9 mouse cellular contexts compared by ENCODE assay signal in genomic region chr1:89104066-89104765, GRCm38 (mm10). TPM values are rescaled to one million over a fixed set of nuclear protein-coding genes. Genes with fewer than 3 reads are reported as not detected.
A peak's percentile ranks its signal among the peaks of the same experiment; 100 is the strongest.
DNase-seq lines count a peak whose midpoint lies in the region; ATAC-seq lines count a peak whose summit lies in the region.
"Had no signal": no experiment of that assay in that cellular context is flagged by ENCODE, and none has a peak within 500 bp of the region (broad histone marks: within the 10 kb centered on the region; RNA-seq: fewer than 3 reads in every experiment).

No protein-coding gene starts in this region.

- intact Hi-C loops in heart, postnatal 14 days (cut with DNase I): no loop called here

- DNase-seq in adrenal gland, adult 2 months: peak; percentile 72
- no peak for DNase-seq in adrenal gland, adult 18-20 months (ENCODE audit: low spot score in 2 of 2)
- peak; percentile 82 for DNase-seq in Muller cell, postnatal 12 days (ENCODE audit: inconsistent ontology term)
- peak; percentile 55 to 67 for DNase-seq in heart, postnatal 14 days
- no peak for DNase-seq in spleen, postnatal 10 days (ENCODE audit: low spot score in 2 of 2)
- DNase-seq in cerebellum, adult 11 months: no peak
- no peak for DNase-seq in spleen, adult 12 weeks (ENCODE audit: low spot score)

- no peaks in the 10 kb centered on the region for H3K9me3 ChIP-seq in lung, embryonic 16.5 days (ENCODE audit: control insufficient read depth, low read length)
- H3K9me3 ChIP-seq: neural tube, embryonic 12.5 days had no signal

- no peak overlapping the region for H3K4me3 ChIP-seq in lung, embryonic 16.5 days (ENCODE audit: low read length)
- H3K4me3 ChIP-seq: neural tube, embryonic 12.5 days had no signal

- peak overlapping the region; percentile 27; the same call in 1 of the 2 replicates for H3K9ac ChIP-seq in lung, embryonic 16.5 days (ENCODE audit: low read length)
- H3K9ac ChIP-seq: neural tube, embryonic 12.5 days had no signal

- H3K4me2 ChIP-seq in lung, embryonic 16.5 days (ENCODE audit: low read depth, low read length): peak overlapping the region; percentile 22; the same call in 1 of the 2 replicates
- H3K4me2 ChIP-seq: neural tube, embryonic 12.5 days had no signal

- peak overlapping the region; percentile 72 for H3K27ac ChIP-seq in lung, embryonic 16.5 days (ENCODE audit: low read length)
- H3K27ac ChIP-seq: neural tube, embryonic 12.5 days had no signal

- no peaks in the 10 kb centered on the region for H3K36me3 ChIP-seq in lung, embryonic 16.5 days (ENCODE audit: control insufficient read depth, insufficient read depth, low read length)

- WGBS in lung, embryonic 16.5 days: 35% methylated on average over 13 of the region's 13 CpGs

- H3K27me3 ChIP-seq in lung, embryonic 16.5 days (ENCODE audit: control insufficient read depth, insufficient read depth, low read depth, low read length): no peaks in the 10 kb centered on the region
- H3K27me3 ChIP-seq: neural tube, embryonic 12.5 days had no signal

- H3K4me1 ChIP-seq in lung, embryonic 16.5 days (replicated peaks; ENCODE audit: control insufficient read depth, insufficient read depth, low read length): peaks cover 71% of the 10 kb centered on the region

- peak; percentile 74 for ATAC-seq in lung, embryonic 16.5 days (ENCODE audit: low read depth)

RNA-seq across cellular contexts. Expression of gene Sh3bp4, which starts 34.0 kb away (rescaled TPM):
- 10 to 100 TPM; 16.4 to 21.3 TPM for total RNA-seq in adrenal gland, adult 2 months (2021)
- polyA plus RNA-seq in adrenal gland, adult 2 months (2012; rRNA removed): 11.8 and 13.7 TPM in 2 replicates
- 10 to 100 TPM; 19.4 to 21.1 TPM for total RNA-seq in adrenal gland, adult 18-20 months (2021)
- 10 to 100 TPM; 15.5 to 17.1 TPM for total RNA-seq in heart, postnatal 14 days (2021)
- 26.4 and 27.8 TPM in 2 replicates for polyA plus RNA-seq in lung, embryonic 16.5 days (2015; fragmentation: Nextera tagmentation; extraction: Ambion mirVana)

Comparison
In these comparisons a context has a peak if more than half of its experiments do, and no peak if none do; other contexts are left out.
1. DNase-seq: peak in adrenal gland, adult 2 months (single experiment), Muller cell, postnatal 12 days (single experiment) and heart, postnatal 14 days (2 of 2); none in adrenal gland, adult 18-20 months (0 of 2), spleen, postnatal 10 days (0 of 2), cerebellum, adult 11 months (single experiment) and spleen, adult 12 weeks (single experiment).